Mouse (Mus musculus): ENCODE data around the gene Abcd3.
A peak's percentile ranks its signal among the peaks of the same experiment; 100 is the strongest.

The Abcd3 gene

GRCm38 (mm10) chr3:121738742-121739342 lies 76.3 kb downstream of the Abcd3 start:
- DNase-seq: no peak

GRCm38 (mm10) chr3:121737901-121738300 lies 77.2 kb downstream of the Abcd3 start:
- no peak for DNase-seq

- DNase-seq: no peak
Observed at GRCm38 (mm10) chr3:121737453-121737852, 77.6 kb downstream of the Abcd3 start.

GRCm38 (mm10) chr3:121736025-121736744 lies 78.9 kb downstream of the Abcd3 start:
- DNase-seq: peak; percentile 74 to 80

GRCm38 (mm10) chr3:121735542-121735941 lies 79.6 kb downstream of the Abcd3 start:
- no peak for DNase-seq

- DNase-seq: no peak
Observed at GRCm38 (mm10) chr3:121729678-121730077, 85.4 kb downstream of the Abcd3 start.

GRCm38 (mm10) chr3:121725651-121726050 lies 89.5 kb downstream of the Abcd3 start:
- no peak for DNase-seq

GRCm38 (mm10) chr3:121724553-121724952 lies 90.5 kb downstream of the Abcd3 start:
- DNase-seq: no peak

GRCm38 (mm10) chr3:121723968-121724524 lies 91.1 kb downstream of the Abcd3 start:
- DNase-seq: no peak

- peak; percentile 85 to 88 for DNase-seq
Observed at GRCm38 (mm10) chr3:121722971-121723844, 91.9 kb downstream of the Abcd3 start, which contains the start of gene F3. TSS of gene F3 (plus strand) at chr3:121723537.

GRCm38 (mm10) chr3:121721691-121722070 lies 93.4 kb downstream of the Abcd3 start:
- DNase-seq: peak; percentile 23 to 48

GRCm38 (mm10) chr3:121720801-121721690 lies 94.1 kb downstream of the Abcd3 start:
- no peak for DNase-seq

- DNase-seq: no peak
Observed at GRCm38 (mm10) chr3:121719701-121720100, 95.4 kb downstream of the Abcd3 start.

GRCm38 (mm10) chr3:121718679-121719078 lies 96.4 kb downstream of the Abcd3 start:
- no peak for DNase-seq

GRCm38 (mm10) chr3:121716480-121716879 lies 98.6 kb downstream of the Abcd3 start:
- no peak for DNase-seq

- no peak for DNase-seq
Observed at GRCm38 (mm10) chr3:121715741-121716459, 99.2 kb downstream of the Abcd3 start.

GRCm38 (mm10) chr3:121715336-121715735 lies 99.8 kb downstream of the Abcd3 start:
- DNase-seq: no peak

GRCm38 (mm10) chr3:121714461-121714860 lies 100.6 kb downstream of the Abcd3 start:
- DNase-seq: no peak

- peak in 1 of 2 experiments; percentile 43 for DNase-seq
Observed at GRCm38 (mm10) chr3:121713816-121714215, 101.3 kb downstream of the Abcd3 start.

- DNase-seq: no peak
Observed at GRCm38 (mm10) chr3:121713151-121713701, 101.9 kb downstream of the Abcd3 start.

GRCm38 (mm10) chr3:121712222-121712621 lies 102.9 kb downstream of the Abcd3 start:
- DNase-seq: no peak

Data from lung, adult 18-20 months (tissue).